Comparison of ENCODE assay signal across 23 mouse cellular contexts in the genomic region with DNA sequence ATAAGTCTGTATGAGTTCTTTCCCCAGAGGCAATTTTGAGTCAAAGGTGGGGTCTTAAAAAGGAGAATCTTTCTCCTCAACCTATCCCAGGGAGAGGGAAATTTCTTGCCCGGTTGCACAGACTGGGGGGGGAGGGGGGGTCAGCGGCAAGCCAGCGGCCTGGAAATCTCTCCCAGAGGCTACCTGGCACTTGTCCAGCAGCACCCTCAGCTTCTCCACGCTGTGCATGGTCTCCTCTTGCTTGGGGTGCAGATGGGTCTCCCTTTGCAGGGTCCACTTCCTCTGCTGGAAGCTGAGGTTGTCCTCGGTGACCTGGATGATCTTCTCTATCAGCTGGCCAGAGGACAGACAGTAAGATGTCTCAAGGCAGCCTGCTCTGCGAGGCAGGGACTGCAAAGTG.
DNase-seq lines count a peak whose midpoint lies in the region; ATAC-seq lines count a peak whose summit lies in the region.
"Had no signal": no experiment of that assay in that cellular context is flagged by ENCODE, and none has a peak within 500 bp of the region (broad histone marks: within the 10 kb centered on the region; RNA-seq: fewer than 3 reads in every experiment).

No protein-coding gene starts in this region.

- no peaks in the 10 kb centered on the region for H3K9me3 ChIP-seq in heart, embryonic 13.5 days
- H3K9me3 ChIP-seq in embryonic facial prominence, embryonic 10.5 days, result no peaks in the 10 kb centered on the region
- H3K9me3 ChIP-seq: embryonic facial prominence, embryonic 12.5 days; embryonic facial prominence, embryonic 15.5 days; forebrain, embryonic 15.5 days; heart, embryonic 12.5 days had no signal

- no peak overlapping the region for H3K4me3 ChIP-seq in heart, embryonic 13.5 days
- no peak overlapping the region for H3K4me3 ChIP-seq in embryonic facial prominence, embryonic 10.5 days
- H3K4me3 ChIP-seq: embryonic facial prominence, embryonic 12.5 days; embryonic facial prominence, embryonic 15.5 days; forebrain, embryonic 15.5 days; heart, embryonic 12.5 days had no signal

- WGBS in heart, embryonic 13.5 days, result 37% methylated on average over 6 of the region's 6 CpGs
- 79% methylated on average over 6 of the region's 6 CpGs for WGBS in embryonic facial prominence, embryonic 10.5 days

- 0 out of 2 replicates have a peak overlapping the region, but pooled peaks have one; percentile 5 for H3K27ac ChIP-seq in heart, embryonic 13.5 days (replicated peaks)
- H3K27ac ChIP-seq in embryonic facial prominence, embryonic 10.5 days (replicated peaks), result 0 out of 2 replicates have a peak overlapping the region, but pooled peaks have one; percentile 26
- H3K27ac ChIP-seq: embryonic facial prominence, embryonic 15.5 days; forebrain, embryonic 15.5 days; hindbrain, embryonic 14.5 days; hindbrain, postnatal 0 days had no signal

- H3K4me2 ChIP-seq in heart, embryonic 13.5 days, result no peak overlapping the region
- H3K4me2 ChIP-seq: embryonic facial prominence, embryonic 12.5 days; embryonic facial prominence, embryonic 15.5 days; forebrain, embryonic 15.5 days; heart, embryonic 12.5 days; hindbrain, embryonic 14.5 days had no signal

- DNase-seq in heart, postnatal 4 days, result no peak
- DNase-seq in layer of hippocampus, adult 9-11 months, result peak; percentile 46
- DNase-seq in layer of hippocampus, postnatal 36 days, result no peak
- DNase-seq in embryonic facial prominence, embryonic 10.5 days (ENCODE audit: low spot score), result no peak
- DNase-seq: adrenal gland, adult 8-10 months; adrenal gland, postnatal 25 days; cerebellum, adult 18-20 months; cerebellum, adult 9-10 months; cerebellum, postnatal 14 days; gastrocnemius, postnatal 25 days; heart, postnatal 36 days had no signal

- H3K4me1 ChIP-seq in heart, embryonic 13.5 days, result peaks cover 42% of the 10 kb centered on the region
- peaks cover 42% of the 10 kb centered on the region for H3K4me1 ChIP-seq in embryonic facial prominence, embryonic 10.5 days

- H3K9ac ChIP-seq in heart, embryonic 13.5 days, result no peak overlapping the region
- H3K9ac ChIP-seq: embryonic facial prominence, embryonic 12.5 days; embryonic facial prominence, embryonic 15.5 days; forebrain, embryonic 15.5 days; heart, embryonic 12.5 days; hindbrain, embryonic 14.5 days had no signal

- ATAC-seq in heart, embryonic 13.5 days (ENCODE audit: extremely low read depth, insufficient number of reproducible peaks, low FRiP score, low TSS enrichment), result no peak
- ATAC-seq in granulocyte monocyte progenitor cell, adult 5-6 weeks (replicated peaks; ENCODE audit: poor library complexity, severe bottlenecking), result no peak
- ATAC-seq: activated CD4-positive, CD25-positive, alpha-beta regulatory T cell, adult 4 months; CD4-positive, CD25-positive, alpha-beta regulatory T cell, adult 4 months; forebrain, embryonic 15.5 days; hindbrain, postnatal 0 days; inflammation-experienced regulatory T-cells, adult 6 months; intestine, embryonic 16.5 days had no signal

- no peaks in the 10 kb centered on the region for H3K27me3 ChIP-seq in heart, embryonic 13.5 days (replicated peaks)
- H3K27me3 ChIP-seq in embryonic facial prominence, embryonic 10.5 days (replicated peaks; ENCODE audit: low read depth, poor library complexity, severe bottlenecking), result peaks cover 4% of the 10 kb centered on the region
- H3K27me3 ChIP-seq: embryonic facial prominence, embryonic 15.5 days; heart, embryonic 12.5 days had no signal

- H3K36me3 ChIP-seq in heart, embryonic 13.5 days, result no peaks in the 10 kb centered on the region
- H3K36me3 ChIP-seq in embryonic facial prominence, embryonic 10.5 days (replicated peaks), result no peaks in the 10 kb centered on the region
- H3K36me3 ChIP-seq: embryonic facial prominence, embryonic 12.5 days; embryonic facial prominence, embryonic 15.5 days; forebrain, embryonic 15.5 days; heart, embryonic 12.5 days had no signal
